Mouse (Mus musculus) lung, adult 2 months (tissue): ENCODE measurements around the gene Trim80. TPM values are rescaled to one million over a fixed set of nuclear protein-coding genes. Genes with fewer than 3 reads are reported as not detected.
A peak's percentile ranks its signal among the peaks of the same experiment; 100 is the strongest.
"Not testable (repeated sequence)": the region's sequence is repeated elsewhere in the genome, so short reads cannot be mapped to it uniquely, and the experiment has no call there.

Experiments
- DNase-seq: peaks from one replicate; pipeline ENCODE4 v3.0.0; 2022
- H3K4me1 ChIP-seq: fragments of 200-500 bp; 2 replicates; pipeline ENCODE4 v1.6.1; 2011; ENCODE audit warnings: low read length; ENCODE audit not compliant: control insufficient read depth, insufficient read depth
- H3K4me3 ChIP-seq: fragments of 200-500 bp; replicated peaks from 2 replicates; pipeline ENCODE3; 2011; ENCODE audit warnings: low read depth, mild to moderate bottlenecking, control low read depth, low read length; ENCODE audit errors: extremely low read depth
- CTCF ChIP-seq: fragments of 200-500 bp; IDR thresholded peaks from 2 replicates; pipeline ENCODE4 v1.5.1; 2011; ENCODE audit warnings: mild to moderate bottlenecking, low read length, control low read depth; ENCODE audit not compliant: insufficient read depth
- POLR2A ChIP-seq: fragments of 200-500 bp; IDR thresholded peaks from 2 replicates; pipeline ENCODE4 v1.6.1; 2011; ENCODE audit warnings: low read depth, mild to moderate bottlenecking, control low read depth, low read length, borderline replicate concordance; ENCODE audit errors: extremely low read depth
- WGBS: fragments of 180-500 bp; shearing (Covaris S2); methylation state at CpG from one replicate; pipeline ENCODE4 v1.1.7; 2018; 5-methylcytosine and 5-hydroxymethylcytosine counted together
- polyA plus RNA-seq: library from polyadenylated mRNA; depleted of rRNA; stranded (reverse); fragments of >200 nt; gene quantifications from 2 replicates; pipeline ENCODE4 v1.2.3, GENCODE M21; 2012; rRNA removed

The Trim80 gene
- polyA plus RNA-seq, 1 experiment, result 0.13 TPM

- H3K4me1 ChIP-seq, result peaks cover 9% of the 10 kb centered on the region; the same call in 1 of the 2 replicates
- no peak overlapping the region for H3K4me3 ChIP-seq
- no peak for DNase-seq
- TF ChIP-seq POLR2A (no peak), CTCF (no peak)
- WGBS, result 88% methylated on average over 19 of the region's 19 CpGs
Observed at GRCm38 (mm10) chr11:115488551-115489104, 48.3 kb downstream of the Trim80 start.

GRCm38 (mm10) chr11:115490441-115491355 lies 50.4 kb downstream of the Trim80 start:
- Histone ChIP-seq H3K4me1 (peaks cover 9% of the 10 kb centered on the region; the same call in 1 of the 2 replicates), H3K4me3 (peak overlapping the region; percentile 68)
- DNase-seq, result no peak
- no peak for TF ChIP-seq CTCF
- no peak for TF ChIP-seq POLR2A
- WGBS, result 27% methylated on average over 25 of the region's 25 CpGs

- TF ChIP-seq POLR2A (peak; percentile 76; the same call in 1 of the 2 replicates), CTCF (peak; percentile 56)
- peak; percentile 79 for DNase-seq
- H3K4me1 ChIP-seq, result peaks cover 9% of the 10 kb centered on the region; the same call in 1 of the 2 replicates
- H3K4me3 ChIP-seq, result peak within 1 kb of the TSS; percentile 68
- 0% methylated on average over 43 of the region's 43 CpGs for WGBS
Observed at GRCm38 (mm10) chr11:115491356-115492083, 51.2 kb downstream of the Trim80 start, which contains the start of gene Nt5c. Gene Nt5c, minus strand, starts transcription at chr11:115491862.

- TF ChIP-seq POLR2A (no peak), CTCF (no peak)
- no peak for DNase-seq
- Histone ChIP-seq H3K4me3 (peak overlapping the region; percentile 4), H3K4me1 (peaks cover 9% of the 10 kb centered on the region; the same call in 1 of the 2 replicates)
- 26% methylated on average over 6 of the region's 6 CpGs for WGBS
Observed at GRCm38 (mm10) chr11:115492387-115492786, 52.0 kb downstream of the Trim80 start.

GRCm38 (mm10) chr11:115496559-115496958 lies 56.2 kb downstream of the Trim80 start:
- H3K4me3 ChIP-seq, DNase-seq, H3K4me1 ChIP-seq: not testable (repeated sequence)
- 85% methylated on average over 9 of the region's 9 CpGs for WGBS

Other genes starting within 250 kb of the Trim80 start
- 4.8 and 6.5 TPM in 2 replicates for gene Grin2c, start 173.3 kb upstream of the Trim80 start, polyA plus RNA-seq
- 11.1 and 13.0 TPM in 2 replicates for gene Fdxr, start 163.5 kb upstream of the Trim80 start, polyA plus RNA-seq
- gene Fads6, start 142.9 kb upstream of the Trim80 start, polyA plus RNA-seq, result 2.8 and 3.8 TPM in 2 replicates
- gene Otop2, start 133.4 kb upstream of the Trim80 start, polyA plus RNA-seq, result 8.3 TPM in 1 of 2 replicates, not detected in the other
- 0.11 and 0.17 TPM in 2 replicates for gene Ush1g, start 118.5 kb upstream of the Trim80 start, polyA plus RNA-seq
- 0.05 and 7.8 TPM in 2 replicates for gene Otop3, start 105.8 kb upstream of the Trim80 start, polyA plus RNA-seq
- 43.3 and 45.0 TPM in 2 replicates for gene Hid1, start 72.8 kb upstream of the Trim80 start, polyA plus RNA-seq
- 29.1 and 33.8 TPM in 2 replicates for gene Cdr2l, start 58.6 kb upstream of the Trim80 start, polyA plus RNA-seq
- gene Mrpl58, start 36.8 kb upstream of the Trim80 start, polyA plus RNA-seq, result 52.3 and 80.8 TPM in 2 replicates
- gene Atp5h, start 20.6 kb upstream of the Trim80 start, polyA plus RNA-seq, result 52.4 and 108 TPM in 2 replicates
- 33.3 and 36.6 TPM in 2 replicates for gene Kctd2, start 20.4 kb upstream of the Trim80 start, polyA plus RNA-seq
- 0.80 and 0.95 TPM in 2 replicates for gene Slc16a5, start 21.9 kb downstream of the Trim80 start, polyA plus RNA-seq
- 11.6 and 12.0 TPM in 2 replicates for gene Armc7, start 35.1 kb downstream of the Trim80 start, polyA plus RNA-seq
- gene Nt5c, start 51.3 kb downstream of the Trim80 start, polyA plus RNA-seq, result 47.1 and 54.9 TPM in 2 replicates
- gene Jpt1, start 73.8 kb downstream of the Trim80 start, polyA plus RNA-seq, result 114 and 147 TPM in 2 replicates
- 43.5 and 67.9 TPM in 2 replicates for gene Sumo2, start 95.7 kb downstream of the Trim80 start, polyA plus RNA-seq
- 32.8 and 41.8 TPM in 2 replicates for gene Nup85, start 123.9 kb downstream of the Trim80 start, polyA plus RNA-seq
- 13.0 and 15.8 TPM in 2 replicates for gene Mrps7, start 163.4 kb downstream of the Trim80 start, polyA plus RNA-seq
- gene Gga3, start 163.5 kb downstream of the Trim80 start, polyA plus RNA-seq, result 28.9 and 40.4 TPM in 2 replicates
- 82.0 and 108 TPM in 2 replicates for gene Mif4gd, start 172.4 kb downstream of the Trim80 start, polyA plus RNA-seq
- gene Slc25a19, start 187.8 kb downstream of the Trim80 start, polyA plus RNA-seq, result 38.4 and 45.9 TPM in 2 replicates